Mouse (Mus musculus): ENCODE measurements around the gene Trmt1l. TPM values are rescaled to one million over a fixed set of nuclear protein-coding genes. Genes with fewer than 3 reads are reported as not detected.

Trmt1l gene
- polyA plus RNA-seq, 1 experiment from 2014 or later, result 27.9 TPM

DNA sequence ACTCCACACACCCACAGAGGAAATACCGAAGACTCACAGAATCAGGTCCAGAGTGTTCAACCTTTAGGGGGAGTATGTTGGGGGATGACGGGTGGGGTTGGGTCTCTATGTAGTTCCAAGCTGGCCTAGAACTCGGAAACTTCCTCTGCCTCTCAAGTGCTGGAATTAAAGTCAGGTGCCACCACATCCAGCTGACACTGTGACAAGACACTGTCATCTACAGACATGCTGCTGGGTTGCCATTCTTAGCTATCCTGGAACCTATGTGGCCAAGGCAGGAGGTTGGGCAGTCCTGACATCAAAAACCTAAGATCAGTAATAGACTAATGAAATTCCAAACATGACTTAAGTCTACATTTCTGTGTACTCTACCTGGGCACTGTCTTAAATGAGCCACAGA is 70.0 kb downstream of the Trmt1l start:
- no peak overlapping the region for H3K27ac ChIP-seq
- H3K9ac ChIP-seq (ENCODE audit: low read depth, low read length), result no peak overlapping the region
- ATAC-seq (replicated peaks; ENCODE audit: low FRiP score, low read depth) (no peak), DNase-seq (ENCODE audit: low spot score) (no peak)
- no peaks in the 10 kb centered on the region for H3K27me3 ChIP-seq (ENCODE audit: insufficient read depth, low read length)
- no peak overlapping the region for H3K4me3 ChIP-seq (replicated peaks; ENCODE audit: low read depth, low read length)
- no peaks in the 10 kb centered on the region; the same call in 1 of the 2 replicates for H3K4me1 ChIP-seq (replicated peaks; ENCODE audit: insufficient read depth, low read length)
- 78% methylated on average over 3 of the region's 3 CpGs for WGBS
- H3K9me3 ChIP-seq (replicated peaks; ENCODE audit: low read length), result no peaks in the 10 kb centered on the region
- peak overlapping the region; percentile 65 for H3K4me2 ChIP-seq (ENCODE audit: low read length)
- no peaks in the 10 kb centered on the region for H3K36me3 ChIP-seq (ENCODE audit: insufficient read depth, low read length)
- no peak for TF ChIP-seq CTCF (IDR thresholded peaks at IDR 0.05; ENCODE audit: low read depth)

DNA sequence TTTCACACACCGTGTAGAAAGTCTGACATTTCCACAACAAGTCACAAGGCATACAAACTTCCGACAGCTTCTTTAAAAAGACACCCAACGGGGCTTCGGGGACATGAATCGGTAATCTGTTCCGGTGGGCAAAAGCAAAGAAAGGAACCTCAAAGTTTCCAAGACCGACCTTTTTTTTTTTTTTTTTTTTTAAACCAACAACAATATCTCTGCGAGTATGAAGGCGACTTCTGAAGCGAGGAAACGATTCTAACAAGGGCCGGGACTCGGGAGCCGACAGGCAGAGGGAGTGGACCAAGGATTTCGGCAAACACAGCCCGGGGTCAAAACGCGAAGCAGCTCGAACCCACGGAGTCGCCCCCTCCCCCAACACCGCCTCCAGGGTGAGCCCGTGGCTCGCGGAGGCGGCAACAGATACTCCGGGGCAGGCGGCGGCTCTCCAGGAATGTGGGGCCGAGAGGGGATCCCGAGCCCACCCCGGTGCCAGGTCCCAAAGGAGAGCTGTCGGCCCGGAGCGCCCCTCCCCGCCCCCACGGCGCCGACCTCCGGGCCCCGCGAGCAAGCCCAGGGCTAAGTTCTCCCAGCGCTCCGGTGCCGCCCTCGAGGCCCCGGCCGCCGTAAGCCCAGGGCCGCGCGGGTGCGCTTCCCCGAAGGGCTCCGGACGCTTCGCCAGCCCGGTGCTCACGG is 71.6 kb downstream of the Trmt1l start:
- peak overlapping the region; percentile 89 for H3K4me3 ChIP-seq (replicated peaks; ENCODE audit: low read depth, low read length)
- TF ChIP-seq CTCF (IDR thresholded peaks at IDR 0.05; ENCODE audit: low read depth), result no peak
- peak; percentile 58 for ATAC-seq (replicated peaks; ENCODE audit: low FRiP score, low read depth)
- no peaks in the 10 kb centered on the region for H3K36me3 ChIP-seq (ENCODE audit: insufficient read depth, low read length)
- H3K9ac ChIP-seq (ENCODE audit: low read depth, low read length), result peak overlapping the region; percentile 98
- under 1% methylated on average over 56 of the region's 59 CpGs for WGBS
- peak; percentile 60 for DNase-seq (ENCODE audit: low spot score)
- H3K27me3 ChIP-seq (ENCODE audit: insufficient read depth, low read length), result no peaks in the 10 kb centered on the region
- H3K9me3 ChIP-seq (replicated peaks; ENCODE audit: low read length), result no peaks in the 10 kb centered on the region
- peak overlapping the region; percentile 99 for H3K27ac ChIP-seq
- H3K4me1 ChIP-seq (replicated peaks; ENCODE audit: insufficient read depth, low read length), result no peaks in the 10 kb centered on the region; the same call in 1 of the 2 replicates
- peak overlapping the region; percentile 65 for H3K4me2 ChIP-seq (ENCODE audit: low read length)

DNA sequence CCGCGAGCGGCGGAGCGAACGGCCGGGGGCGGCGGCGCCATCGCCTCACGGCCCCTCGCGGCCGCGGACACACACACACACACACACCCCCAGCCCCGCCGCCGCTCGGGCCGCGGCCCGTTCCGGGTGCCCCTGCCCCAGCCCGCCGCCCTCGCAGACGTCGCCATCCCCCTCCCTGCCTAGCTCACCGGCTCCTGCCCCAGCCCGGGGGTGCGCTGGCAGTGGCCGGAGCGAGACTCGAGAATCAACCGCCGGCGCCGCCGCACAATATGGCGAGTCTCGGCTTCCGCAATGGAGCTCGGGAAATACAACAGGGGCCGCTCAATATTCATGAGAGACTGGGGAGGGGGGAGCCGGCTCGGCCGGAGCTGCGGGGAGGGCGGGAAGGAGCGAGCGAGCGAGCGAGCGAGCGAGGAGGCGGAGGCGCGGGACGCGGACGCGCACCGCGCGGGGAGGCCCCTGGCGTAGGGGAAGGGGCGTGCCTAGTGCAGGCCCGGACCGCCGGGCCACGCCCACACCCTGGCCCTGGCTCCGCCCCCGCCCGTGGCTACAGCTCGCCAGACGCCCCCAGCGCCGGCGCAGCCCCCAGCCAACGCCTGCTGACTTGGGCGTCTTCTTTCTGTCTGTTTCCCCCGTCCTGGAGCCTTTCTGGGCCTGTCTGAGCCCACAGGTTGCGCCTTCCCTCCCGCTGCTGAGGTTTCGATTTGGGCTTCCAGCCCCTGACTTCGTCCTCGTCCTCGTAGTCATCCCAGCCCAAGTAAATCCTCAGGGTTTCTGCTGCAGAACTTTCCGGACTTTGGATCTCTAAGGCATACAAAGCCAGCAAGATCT is 72.4 kb downstream of the Trmt1l start, which contains the start of gene Rnf2:
TSS of gene Rnf2 (minus strand) at position 425 of the 831 bp plus-strand sequence.
- no peaks in the 10 kb centered on the region for H3K36me3 ChIP-seq (ENCODE audit: insufficient read depth, low read length)
- ATAC-seq (replicated peaks; ENCODE audit: low FRiP score, low read depth) (peak; percentile 98), DNase-seq (ENCODE audit: low spot score) (peak; percentile 98)
- H3K27ac ChIP-seq, result peak within 1 kb of the TSS; percentile 99
- no peaks in the 10 kb centered on the region for H3K27me3 ChIP-seq (ENCODE audit: insufficient read depth, low read length)
- no peaks in the 10 kb centered on the region; the same call in 1 of the 2 replicates for H3K4me1 ChIP-seq (replicated peaks; ENCODE audit: insufficient read depth, low read length)
- H3K9ac ChIP-seq (ENCODE audit: low read depth, low read length), result peak within 1 kb of the TSS; percentile 98
- H3K4me3 ChIP-seq (replicated peaks; ENCODE audit: low read depth, low read length), result peak within 1 kb of the TSS; percentile 89
- no peaks in the 10 kb centered on the region for H3K9me3 ChIP-seq (replicated peaks; ENCODE audit: low read length)
- H3K4me2 ChIP-seq (ENCODE audit: low read length), result peak within 1 kb of the TSS; percentile 65
- WGBS, result under 1% methylated on average over 50 of the region's 90 CpGs
- no peak for TF ChIP-seq CTCF (IDR thresholded peaks at IDR 0.05; ENCODE audit: low read depth)

Small RNAs within 50 kb of the gene (microRNA-seq; reads per million reads assigned to microRNA genes)
- gene Mir7682, result not detected

Other genes with a start within 250 kb of the Trmt1l start
- 0.46 and 0.56 TPM in 2 replicates for gene Gm47985, start 246.0 kb upstream of the Trmt1l start, polyA plus RNA-seq (2015; fragmentation: Nextera tagmentation; extraction: Ambion mirVana)
- 0.61 and 0.80 TPM in 2 replicates for gene Gm8947, start 236.2 kb upstream of the Trmt1l start, polyA plus RNA-seq (2015; fragmentation: Nextera tagmentation; extraction: Ambion mirVana)
- gene Gm47995, start 230.1 kb upstream of the Trmt1l start, polyA plus RNA-seq (2015; fragmentation: Nextera tagmentation; extraction: Ambion mirVana), result 0.29 and 0.32 TPM in 2 replicates
- gene 3110040M04Rik, start 224.4 kb upstream of the Trmt1l start, polyA plus RNA-seq (2015; fragmentation: Nextera tagmentation; extraction: Ambion mirVana), result 0.92 and 1.1 TPM in 2 replicates
- 0.28 and 0.41 TPM in 2 replicates for gene Gm47996, start 218.4 kb upstream of the Trmt1l start, polyA plus RNA-seq (2015; fragmentation: Nextera tagmentation; extraction: Ambion mirVana)
- 432 and 474 TPM in 2 replicates for gene Ivns1abp, start 84.1 kb upstream of the Trmt1l start, polyA plus RNA-seq (2015; fragmentation: Nextera tagmentation; extraction: Ambion mirVana)
- gene Swt1, start 87 bp upstream of the Trmt1l start, polyA plus RNA-seq (2015; fragmentation: Nextera tagmentation; extraction: Ambion mirVana), result 33.2 and 34.2 TPM in 2 replicates
- 72.1 and 74.3 TPM in 2 replicates for gene Rnf2, start 72.4 kb downstream of the Trmt1l start, polyA plus RNA-seq (2015; fragmentation: Nextera tagmentation; extraction: Ambion mirVana)
- 12.6 and 13.7 TPM in 2 replicates for gene Fam129a, start 142.6 kb downstream of the Trmt1l start, polyA plus RNA-seq (2015; fragmentation: Nextera tagmentation; extraction: Ambion mirVana)